Mouse (Mus musculus): ENCODE measurements around the gene Epha2. TPM values are rescaled to one million over a fixed set of nuclear protein-coding genes. Genes with fewer than 3 reads are reported as not detected.

The Epha2 gene
- total RNA-seq, 2 experiments from 2014 or later = 3.7 to 4.7 TPM

- no peak for DNase-seq (ENCODE audit: low spot score in 2 of 2)
These were observed 21.7 kb upstream of the Epha2 start for GRCm38 (mm10) chr4:141279327-141279726.

GRCm38 (mm10) chr4:141279783-141280182 lies 21.3 kb upstream of the Epha2 start:
- no peak for DNase-seq (ENCODE audit: low spot score in 2 of 2)

GRCm38 (mm10) chr4:141280471-141280870 lies 20.6 kb upstream of the Epha2 start:
- no peak for DNase-seq (ENCODE audit: low spot score in 2 of 2)

GRCm38 (mm10) chr4:141281153-141281552 lies 19.9 kb upstream of the Epha2 start:
- DNase-seq (ENCODE audit: low spot score in 2 of 2) = no peak

- DNase-seq (ENCODE audit: low spot score in 2 of 2) = no peak
These were observed 19.5 kb upstream of the Epha2 start for GRCm38 (mm10) chr4:141281578-141281977.

GRCm38 (mm10) chr4:141282087-141282486 lies 19.0 kb upstream of the Epha2 start:
- DNase-seq (ENCODE audit: low spot score in 2 of 2) = no peak

- DNase-seq (ENCODE audit: low spot score in 2 of 2) = no peak
These were observed 18.4 kb upstream of the Epha2 start for GRCm38 (mm10) chr4:141282623-141283022.

- no peak for DNase-seq (ENCODE audit: low spot score in 2 of 2)
These were observed 17.7 kb upstream of the Epha2 start for GRCm38 (mm10) chr4:141283176-141283878.

GRCm38 (mm10) chr4:141283879-141284411 lies 17.1 kb upstream of the Epha2 start:
- no peak for DNase-seq (ENCODE audit: low spot score in 2 of 2)

GRCm38 (mm10) chr4:141284486-141284885 lies 16.6 kb upstream of the Epha2 start:
- no peak for DNase-seq (ENCODE audit: low spot score in 2 of 2)

- DNase-seq (ENCODE audit: low spot score in 2 of 2) = no peak
These were observed 15.9 kb upstream of the Epha2 start for GRCm38 (mm10) chr4:141285128-141285527.

- DNase-seq (ENCODE audit: low spot score in 2 of 2) = no peak
These were observed 14.1 kb upstream of the Epha2 start for GRCm38 (mm10) chr4:141286860-141287517.

- no peak for DNase-seq (ENCODE audit: low spot score in 2 of 2)
These were observed 13.5 kb upstream of the Epha2 start for GRCm38 (mm10) chr4:141287518-141288004.

GRCm38 (mm10) chr4:141288152-141288551 lies 12.9 kb upstream of the Epha2 start:
- DNase-seq (ENCODE audit: low spot score in 2 of 2) = no peak

- no peak for DNase-seq (ENCODE audit: low spot score in 2 of 2)
These were observed 9.3 kb upstream of the Epha2 start for GRCm38 (mm10) chr4:141291571-141292375.

- no peak for DNase-seq (ENCODE audit: low spot score in 2 of 2)
These were observed 5.3 kb upstream of the Epha2 start for GRCm38 (mm10) chr4:141295774-141296186.

- DNase-seq (ENCODE audit: low spot score in 2 of 2) = no peak
These were observed 3.1 kb upstream of the Epha2 start for GRCm38 (mm10) chr4:141297934-141298333.

- DNase-seq (ENCODE audit: low spot score in 2 of 2) = no peak
These were observed 1.7 kb upstream of the Epha2 start for GRCm38 (mm10) chr4:141299356-141299755.

- DNase-seq (ENCODE audit: low spot score in 2 of 2) = no peak
These were observed 844 bp upstream of the Epha2 start for GRCm38 (mm10) chr4:141300196-141300595.

GRCm38 (mm10) chr4:141301591-141302427 lies 769 bp downstream of the Epha2 start:
- DNase-seq (ENCODE audit: low spot score in 2 of 2) = no peak

Data from gastrocnemius, postnatal 4 days (tissue).